Mouse (Mus musculus): ENCODE results near the gene Fam181b.

GRCm38 (mm10) chr7:93079785-93080730, at the start of gene Fam181b:
- TF ChIP-seq CTCF (IDR thresholded peaks at IDR 0.05; ENCODE audit: low read depth, low read length) (no peak), POLR2A (IDR thresholded peaks at IDR 0.05; ENCODE audit: borderline replicate concordance, low read depth, low read length) (no peak)
